Mouse (Mus musculus) cerebellum, postnatal 10 days (tissue): ENCODE results near the gene Txlna.

Experiments
- DNase-seq, 2 experiments: peaks; one replicate each; pipeline ENCODE4 v3.0.0; 2021; ENCODE audit warnings: mixed read lengths in 2 of 2

Gene Txlna

DNA sequence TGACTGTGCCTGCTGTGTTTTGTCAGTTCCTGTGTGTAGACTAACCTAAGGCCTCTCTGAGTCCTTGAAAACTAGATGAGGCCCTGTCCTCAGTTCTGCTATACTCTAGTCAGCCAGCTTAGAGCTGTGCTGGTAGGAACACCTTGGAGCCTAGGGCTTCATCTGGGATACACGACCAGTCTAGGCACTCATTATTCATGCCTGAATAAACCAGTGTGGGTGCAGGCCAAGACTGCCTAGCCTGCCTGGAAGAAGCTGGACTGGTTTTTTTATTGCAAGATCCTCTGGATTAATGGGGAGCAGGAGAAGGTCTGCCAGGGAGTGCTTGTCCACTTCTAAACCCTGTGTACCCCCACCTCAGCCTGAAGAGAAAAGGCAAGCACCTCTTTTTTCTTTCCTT is 53.9 kb downstream of the Txlna start:
- no peak for DNase-seq

DNA sequence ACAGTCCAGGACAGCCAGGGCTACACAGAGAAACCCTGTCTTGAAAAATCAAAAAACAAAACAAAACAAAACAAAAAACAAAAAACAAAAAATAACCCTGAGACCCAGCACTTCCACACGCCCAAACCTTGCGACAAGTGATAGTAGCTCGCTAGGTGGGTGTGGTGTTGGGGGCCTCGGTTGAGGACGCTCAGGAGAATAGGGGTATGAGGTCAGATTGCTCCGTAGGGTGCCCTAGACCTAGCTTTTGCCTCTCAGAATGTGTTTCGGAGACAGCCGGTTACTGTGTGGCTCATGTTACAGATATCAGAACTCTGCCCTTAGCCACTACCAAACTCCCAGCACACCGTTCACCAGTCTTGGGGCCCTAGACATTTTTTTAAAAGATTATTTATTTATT is 55.1 kb downstream of the Txlna start:
- no peak for DNase-seq

DNA sequence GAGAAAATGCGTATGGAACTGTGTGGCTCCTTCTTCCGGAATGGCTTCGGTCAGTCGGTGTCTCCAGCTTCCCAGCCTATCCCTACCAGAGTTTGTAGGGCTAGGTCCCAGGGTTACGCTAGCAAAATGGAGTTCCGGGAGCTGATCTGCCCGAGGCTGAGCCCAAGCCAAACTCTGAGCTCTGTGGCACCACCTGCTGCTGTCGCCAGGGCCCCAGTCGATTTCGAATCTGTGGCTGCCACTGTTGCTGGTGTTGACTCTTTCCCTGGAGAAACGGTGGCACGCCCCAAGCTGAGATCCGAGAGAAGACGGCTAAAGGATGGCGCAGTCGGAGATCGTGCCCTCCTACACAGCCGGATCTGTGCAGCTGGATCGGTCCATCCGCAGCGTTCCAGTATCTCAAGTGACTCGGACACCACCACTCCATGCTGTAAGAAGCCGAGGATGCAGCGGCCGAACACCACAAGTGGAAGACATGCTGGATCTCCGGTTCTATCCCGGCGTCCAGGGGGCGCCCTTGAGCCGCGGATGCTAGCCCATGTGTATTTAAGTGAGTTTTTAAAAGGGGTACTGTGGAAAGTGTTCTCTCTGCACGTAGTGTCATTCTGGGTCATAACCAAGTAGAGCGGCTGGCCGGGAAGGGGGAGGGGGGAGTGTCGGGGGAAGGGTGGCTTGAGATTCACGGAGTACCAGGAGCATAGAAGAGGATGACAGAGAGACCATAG is 55.8 kb downstream of the Txlna start:
- peak; percentile 87 to 89 for DNase-seq

DNA sequence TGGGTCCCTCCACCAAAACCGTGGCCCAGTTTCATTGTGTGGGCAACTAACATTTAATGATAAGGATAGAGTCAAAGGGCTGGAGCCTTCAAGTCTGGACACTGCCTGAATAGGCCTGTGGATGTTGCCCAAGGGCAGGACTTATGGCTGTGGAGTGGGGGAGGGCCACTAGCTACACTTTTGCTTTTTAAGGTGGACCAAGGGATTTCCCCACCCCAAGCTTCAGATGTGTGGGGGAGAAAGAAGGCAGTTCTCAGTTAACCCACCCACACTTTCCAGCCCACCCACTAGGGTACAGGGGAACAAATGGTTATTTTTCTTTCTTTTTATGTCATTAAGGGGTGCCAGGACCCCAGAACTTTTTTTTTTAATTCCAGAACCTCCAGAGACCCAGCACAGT is 56.5 kb downstream of the Txlna start:
- no peak for DNase-seq

DNA sequence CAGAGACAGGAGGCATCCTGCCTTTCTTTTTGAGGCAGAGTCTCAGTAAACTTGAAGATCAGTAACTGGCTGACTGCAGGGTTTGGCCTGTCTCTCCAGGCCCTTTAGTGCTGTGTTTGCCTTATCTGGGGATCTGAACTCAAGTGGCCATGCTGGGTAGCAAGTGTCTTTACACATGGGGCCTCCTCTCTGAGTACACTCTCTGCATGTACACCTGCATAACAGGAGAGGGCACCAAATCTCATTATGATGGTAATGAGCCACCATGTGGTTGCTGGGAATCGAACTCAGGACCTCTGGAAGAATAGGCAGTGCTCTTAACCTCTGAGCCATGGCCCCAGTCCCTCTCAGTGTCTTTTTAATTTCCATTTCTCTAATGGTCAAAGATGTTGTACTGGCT is 58.6 kb downstream of the Txlna start:
- DNase-seq: no peak

DNA sequence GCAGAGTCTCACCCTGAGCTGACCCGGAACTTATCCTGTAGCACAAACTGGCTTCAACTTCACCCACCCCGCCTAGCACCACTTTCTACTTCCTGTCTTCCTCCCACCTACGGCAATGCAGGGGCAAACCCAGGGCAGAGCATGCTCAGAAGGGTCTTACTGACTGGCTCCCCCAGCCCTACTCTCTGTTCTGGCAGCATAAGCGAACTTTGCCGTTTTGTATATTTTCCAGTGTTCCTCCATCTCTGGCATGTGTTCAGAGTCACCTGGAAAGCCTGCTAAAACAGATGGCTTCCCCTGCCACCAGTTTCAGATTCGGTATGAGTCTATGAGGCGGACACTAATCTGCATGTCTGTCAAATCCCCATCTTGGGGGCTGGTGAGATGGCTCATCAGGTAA is 60.5 kb downstream of the Txlna start:
- DNase-seq: peak; percentile 70 to 77

DNA sequence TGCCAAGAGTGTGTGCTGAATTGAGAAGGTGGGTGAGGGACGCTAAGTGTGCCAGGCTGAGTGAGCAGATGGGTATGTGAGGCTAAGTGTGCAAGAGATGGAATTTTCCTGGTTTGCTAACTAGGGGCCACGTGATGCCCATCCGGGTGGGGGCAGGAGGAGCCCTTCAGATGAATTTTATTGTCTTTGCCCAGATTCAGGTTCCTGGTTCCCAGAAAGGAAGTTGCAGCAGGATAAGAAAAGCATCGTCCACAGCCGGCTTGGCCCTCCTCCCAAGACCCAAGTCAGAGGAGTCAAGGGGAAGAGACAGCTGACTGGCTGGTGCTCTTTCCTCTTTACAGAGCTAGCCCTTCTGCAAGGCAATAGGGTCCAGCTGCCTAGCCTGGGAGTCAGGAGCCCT is 62.4 kb downstream of the Txlna start, which contains the start of gene Fam167b:
Gene Fam167b (minus strand): TSS at position 84 of the 400 bp plus-strand sequence.
- no peak for DNase-seq

DNA sequence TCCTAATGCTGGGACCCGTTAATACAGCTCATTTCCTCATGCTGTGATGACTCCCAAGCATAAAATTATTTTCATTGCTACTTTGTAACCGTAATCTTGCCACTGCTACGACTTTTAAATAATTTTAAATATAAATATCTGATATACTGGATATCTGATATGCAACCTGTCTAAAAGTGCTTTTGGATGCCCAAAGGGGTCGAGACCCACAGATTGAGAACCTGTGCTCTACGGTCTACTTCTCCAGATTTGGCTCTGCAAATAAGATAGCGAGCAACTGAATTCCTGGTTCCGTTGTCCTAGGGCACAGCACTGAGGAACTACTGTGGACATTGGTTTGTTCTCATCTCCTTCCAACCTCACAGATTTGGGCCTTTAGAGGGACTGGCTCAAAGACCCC is 63.2 kb downstream of the Txlna start:
- DNase-seq: no peak

DNA sequence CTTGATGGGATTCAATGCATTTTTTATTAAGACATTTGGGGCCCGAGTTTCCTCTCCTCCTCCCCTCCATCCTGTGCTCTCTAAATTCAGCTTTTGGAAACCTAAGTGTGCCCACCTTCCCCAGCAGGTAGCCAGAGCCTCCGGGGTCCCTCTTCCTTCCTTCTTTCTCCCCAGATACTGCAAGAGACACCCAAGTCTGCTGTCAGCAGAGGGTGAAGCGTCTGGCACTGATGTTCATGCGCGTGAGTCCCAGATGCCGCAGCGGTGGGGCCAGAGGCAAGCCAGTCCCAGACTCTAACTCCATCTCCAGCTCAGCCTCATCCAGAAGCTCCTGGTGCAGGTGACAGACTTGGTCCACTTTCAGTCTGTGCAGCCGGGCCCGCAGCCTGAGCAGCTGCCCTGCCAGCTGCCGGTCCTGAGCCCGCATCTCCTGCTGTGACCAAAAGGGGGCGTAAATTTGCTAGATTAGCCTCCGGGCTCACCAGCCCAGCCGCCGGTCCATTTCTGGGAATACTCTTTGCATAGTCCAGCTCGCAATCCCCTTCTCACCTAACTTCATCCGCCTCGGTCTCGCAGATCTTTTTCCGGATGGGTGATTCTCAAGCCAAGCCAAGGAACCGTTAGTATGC is 63.9 kb downstream of the Txlna start:
- peak; percentile 84 to 85 for DNase-seq
